Mouse (Mus musculus): ENCODE measurements around the gene Rce1.

GRCm38 (mm10) chr19:4583856-4584255 is 41.6 kb downstream of the Rce1 start:
- TF ChIP-seq POLR2A (IDR thresholded peaks at IDR 0.05; ENCODE audit: borderline replicate concordance, control insufficient read depth, low read depth, low read length) = no peak
- no peak for TF ChIP-seq CTCF (IDR thresholded peaks at IDR 0.05; ENCODE audit: control insufficient read depth, insufficient read depth, low read length)

All from bone marrow, adult 2 months (tissue).